Comparison of ENCODE assay signal across 11 mouse cellular contexts in genomic region chr17:32808921-32809320, GRCm38 (mm10). TPM values are rescaled to one million over a fixed set of nuclear protein-coding genes. Genes with fewer than 3 reads are reported as not detected.
DNase-seq lines count a peak whose midpoint lies in the region; ATAC-seq lines count a peak whose summit lies in the region.
"Had no signal": no experiment of that assay in that cellular context is flagged by ENCODE, and none has a peak within 500 bp of the region (broad histone marks: within the 10 kb centered on the region; RNA-seq: fewer than 3 reads in every experiment).

No protein-coding gene starts in this region.

- H3K27me3 ChIP-seq in neural tube, embryonic 11.5 days (ENCODE audit: control insufficient read depth, insufficient read depth, low read length): no peaks in the 10 kb centered on the region
- H3K27me3 ChIP-seq in liver, embryonic 13.5 days: peaks cover 21% of the 10 kb centered on the region

- no peak for ATAC-seq in neural tube, embryonic 11.5 days (ENCODE audit: insufficient read depth, low FRiP score, low TSS enrichment)
- no peak for ATAC-seq in liver, embryonic 13.5 days (ENCODE audit: low read depth)

- peaks cover 8% of the 10 kb centered on the region; the same call in 1 of the 2 replicates for H3K4me1 ChIP-seq in neural tube, embryonic 11.5 days (ENCODE audit: control insufficient read depth, insufficient read depth, low read length)
- no peaks in the 10 kb centered on the region; the same call in 1 of the 2 replicates for H3K4me1 ChIP-seq in liver, embryonic 13.5 days (replicated peaks)

- H3K4me3 ChIP-seq in neural tube, embryonic 11.5 days (ENCODE audit: low read depth, low read length): peak overlapping the region; percentile 53
- H3K4me3 ChIP-seq in liver, embryonic 13.5 days (replicated peaks): no peak overlapping the region
- H3K4me3 ChIP-seq: erythroblast, embryonic 14.5 days had no signal

- no peaks in the 10 kb centered on the region; the same call in 1 of the 2 replicates for H3K36me3 ChIP-seq in neural tube, embryonic 11.5 days (ENCODE audit: control insufficient read depth, insufficient read depth, low read length)
- H3K36me3 ChIP-seq in liver, embryonic 13.5 days: no peaks in the 10 kb centered on the region

- peak overlapping the region; percentile 72 for H3K9ac ChIP-seq in neural tube, embryonic 11.5 days (ENCODE audit: low read length)
- no peak overlapping the region for H3K9ac ChIP-seq in liver, embryonic 13.5 days

- H3K4me2 ChIP-seq in neural tube, embryonic 11.5 days (ENCODE audit: low read depth): peak overlapping the region; percentile 44
- peak overlapping the region; percentile 38 for H3K4me2 ChIP-seq in liver, embryonic 13.5 days

- intact Hi-C loops in left cerebral cortex, postnatal 25 days (cut with DNase I): no loop called here

- H3K27ac ChIP-seq in neural tube, embryonic 11.5 days (ENCODE audit: low read depth, low read length): peak overlapping the region; percentile 86
- H3K27ac ChIP-seq in liver, embryonic 13.5 days: no peak overlapping the region

- WGBS in neural tube, embryonic 11.5 days: 11% methylated on average over 8 of the region's 8 CpGs
- 17% methylated on average over 8 of the region's 8 CpGs for WGBS in liver, embryonic 13.5 days (ENCODE audit: insufficient replicate concordance)

- peak; percentile 15 to 20 for DNase-seq in cerebellum, postnatal 25 days
- DNase-seq in cerebellum, adult 9-10 months: no peak
- peak; percentile 44 for DNase-seq in neural tube, embryonic 11.5 days (ENCODE audit: low spot score)
- no peak for DNase-seq in neural tube, embryonic 10.5 days (ENCODE audit: extremely low spot score, low spot score)
- no peak for DNase-seq in liver, embryonic 13.5 days
- no peak for DNase-seq in ovary, postnatal 36 days (ENCODE audit: low spot score)
- no peak for DNase-seq in layer of hippocampus, adult 8-10 months (ENCODE audit: low spot score in 2 of 2)
- DNase-seq in left cerebral cortex, postnatal 25 days (ENCODE audit: low spot score in 2 of 2): no peak

- no peaks in the 10 kb centered on the region for H3K9me3 ChIP-seq in neural tube, embryonic 11.5 days (ENCODE audit: control insufficient read depth, low read length)
- no peaks in the 10 kb centered on the region for H3K9me3 ChIP-seq in liver, embryonic 13.5 days (replicated peaks)

RNA-seq across cellular contexts. Expression of gene Zfp811, which starts 0.8 kb away (rescaled TPM):
- polyA plus RNA-seq in neural tube, embryonic 11.5 days (2014; fragmentation: Nextera tagmentation; extraction: Ambion mirVana): 31.1 and 33.3 TPM in 2 replicates
- 0.09 and 0.15 TPM in 2 replicates for polyA plus RNA-seq in liver, embryonic 13.5 days (2015; fragmentation: Nextera tagmentation; extraction: Ambion mirVana)
- total RNA-seq in layer of hippocampus, adult 8-10 months (2022): 1 to 10 TPM; 3.7 to 7.8 (median 6.8) TPM
- 1 to 10 TPM; 6.1 to 7.5 TPM for total RNA-seq in left cerebral cortex, postnatal 25 days (2021)
- polyA plus RNA-seq: erythroblast, embryonic 14.5 days; liver, adult 2 months; small intestine, adult 2 months had no signal

RNA-seq across cellular contexts. Expression of gene Zfp871, which starts 20.8 kb away (rescaled TPM):
- polyA plus RNA-seq in neural tube, embryonic 11.5 days (2014; fragmentation: Nextera tagmentation; extraction: Ambion mirVana): 36.9 and 41.3 TPM in 2 replicates
- polyA plus RNA-seq in liver, embryonic 13.5 days (2015; fragmentation: Nextera tagmentation; extraction: Ambion mirVana): 10.1 and 12.4 TPM in 2 replicates
- 100 to 1,000 TPM in 2 of 4 experiments, 10 to 100 TPM in 2; 75.3 to 108 (median 92.2) TPM for total RNA-seq in layer of hippocampus, adult 8-10 months (2022)
- 10 to 100 TPM; 84.8 to 93.7 TPM for total RNA-seq in left cerebral cortex, postnatal 25 days (2021)

RNA-seq across cellular contexts. Expression of gene Zfp799, which starts 21.1 kb away (rescaled TPM):
- polyA plus RNA-seq in neural tube, embryonic 11.5 days (2014; fragmentation: Nextera tagmentation; extraction: Ambion mirVana): 17.6 and 21.1 TPM in 2 replicates
- polyA plus RNA-seq in liver, embryonic 13.5 days (2015; fragmentation: Nextera tagmentation; extraction: Ambion mirVana): 1.7 and 2.0 TPM in 2 replicates
- total RNA-seq in layer of hippocampus, adult 8-10 months (2022): 10 to 100 TPM; 27.5 to 36.6 (median 30.4) TPM
- total RNA-seq in left cerebral cortex, postnatal 25 days (2021): 10 to 100 TPM; 27.0 to 32.1 TPM
- polyA plus RNA-seq: erythroblast, embryonic 14.5 days had no signal

Comparison
In these comparisons a context has a peak if more than half of its experiments do, and no peak if none do; other contexts are left out.
1. DNase-seq: peak in cerebellum, postnatal 25 days (2 of 2) and neural tube, embryonic 11.5 days (single experiment); none in cerebellum, adult 9-10 months (single experiment), neural tube, embryonic 10.5 days (single experiment), liver, embryonic 13.5 days (single experiment), ovary, postnatal 36 days (single experiment), layer of hippocampus, adult 8-10 months (0 of 2) and left cerebral cortex, postnatal 25 days (0 of 2).